Mouse (Mus musculus) stomach, postnatal 0 days (tissue): Measurements from ENCODE around the gene Dyrk3. TPM values are rescaled to one million over a fixed set of nuclear protein-coding genes. Genes with fewer than 3 reads are reported as not detected.

ENCODE experiments used
- ATAC-seq: fragments of 200-750 bp; cut with Nextera tagmentation; 2 replicates; pipeline ENCODE4 v1.8.0; 2017; ENCODE audit not compliant: low FRiP score, low TSS enrichment
- DNase-seq: peaks from one replicate; pipeline ENCODE4 v3.0.0-alpha.2; 2016; ENCODE audit warnings: low spot score
- H3K27ac ChIP-seq: fragments of 300-500 bp; sonication (generic); replicated peaks from 2 replicates; pipeline ENCODE4 v1.5.1; 2014; ENCODE audit warnings: mild to moderate bottlenecking, control low read depth
- H3K27me3 ChIP-seq: fragments of 300-500 bp; sonication (generic); 2 replicates; pipeline ENCODE4 v1.6.1; 2014; ENCODE audit warnings: low read length; ENCODE audit not compliant: control insufficient read depth, insufficient read depth
- H3K36me3 ChIP-seq: fragments of 300-500 bp; sonication (generic); 2 replicates; pipeline ENCODE4 v1.6.1; 2014; ENCODE audit warnings: low read length, mixed read lengths; ENCODE audit not compliant: control insufficient read depth, insufficient read depth
- H3K4me1 ChIP-seq: fragments of 300-500 bp; sonication (generic); replicated peaks from 2 replicates; pipeline ENCODE4 v1.6.1; 2014; ENCODE audit warnings: antibody characterized with exemption; ENCODE audit not compliant: control insufficient read depth, insufficient read depth
- H3K4me2 ChIP-seq: fragments of 300-500 bp; sonication (generic); replicated peaks from 2 replicates; pipeline ENCODE4 v1.6.1; 2014; ENCODE audit warnings: low read depth, mild to moderate bottlenecking, control low read depth, moderate library complexity
- H3K4me3 ChIP-seq: fragments of 300-500 bp; sonication (generic); 2 replicates; pipeline ENCODE4 v1.5.1; 2014; ENCODE audit warnings: low read depth, low read length, control low read depth
- H3K9ac ChIP-seq: fragments of 300-500 bp; sonication (generic); 2 replicates; pipeline ENCODE4 v1.6.1; 2014; ENCODE audit warnings: mild to moderate bottlenecking, low read length, control low read depth, mixed read lengths
- H3K9me3 ChIP-seq: fragments of 300-500 bp; sonication (generic); 2 replicates; pipeline ENCODE4 v1.6.1; 2016; ENCODE audit warnings: low read length; ENCODE audit not compliant: control insufficient read depth
- CTCF ChIP-seq: IDR thresholded peaks from 2 replicates; pipeline ENCODE4 v1.5.1; 2016; ENCODE audit warnings: antibody characterized with exemption, low read depth, mild to moderate bottlenecking, moderate library complexity
- EP300 ChIP-seq: optimal IDR thresholded peaks from 2 replicates; pipeline ENCODE3; 2016; ENCODE audit warnings: antibody characterized with exemption
- WGBS: fragments of 180-500 bp; shearing (Covaris S2); extraction: QIAGEN DNeasy Blood & Tissue Kit; methylation state at CpG from one replicate; pipeline ENCODE4 v1.1.7; 2014; 5-methylcytosine and 5-hydroxymethylcytosine counted together
- polyA plus RNA-seq: library from polyadenylated mRNA; unstranded; fragments of >200 nt; fragmentation: Nextera tagmentation; extraction: Ambion mirVana; gene quantifications from 2 replicates; pipeline ENCODE4 v1.2.1, GENCODE M21; 2015

The Dyrk3 gene
- polyA plus RNA-seq, 1 experiment from 2014 or later: 1.4 TPM

GRCm38 (mm10) chr1:131085957-131086739 lies 52.0 kb downstream of the Dyrk3 start:
- Histone ChIP-seq H3K27ac (no peak overlapping the region; the same call in 1 of the 2 replicates), H3K4me3 (no peak overlapping the region), H3K27me3 (no peaks in the 10 kb centered on the region), H3K36me3 (no peaks in the 10 kb centered on the region), H3K9me3 (no peaks in the 10 kb centered on the region), H3K4me1 (peaks cover 39% of the 10 kb centered on the region), H3K9ac (no peak overlapping the region), H3K4me2 (0 out of 2 replicates have a peak overlapping the region, but pooled peaks have one; percentile 8)
- TF ChIP-seq EP300 (no peak), CTCF (no peak)
- DNase-seq (no peak), ATAC-seq (no peak)
- WGBS: 39% methylated on average over 4 of the region's 4 CpGs

GRCm38 (mm10) chr1:131085272-131085671 lies 52.9 kb downstream of the Dyrk3 start:
- no peak overlapping the region for H3K27ac ChIP-seq

GRCm38 (mm10) chr1:131084289-131084688 lies 53.9 kb downstream of the Dyrk3 start:
- peak; percentile 74 for DNase-seq

More at GRCm38 (mm10) chr1:131085272-131085671, 52.9 kb downstream of the Dyrk3 start:
- peaks cover 34% of the 10 kb centered on the region for H3K4me1 ChIP-seq
- no peak overlapping the region for H3K4me2 ChIP-seq
- no peaks in the 10 kb centered on the region for H3K36me3 ChIP-seq
- H3K4me3 ChIP-seq: no peak overlapping the region
- ATAC-seq: no peak
- no peak for DNase-seq
- no peak overlapping the region for H3K9ac ChIP-seq
- no peaks in the 10 kb centered on the region for H3K27me3 ChIP-seq
- TF ChIP-seq CTCF (no peak), EP300 (no peak)
- 66% methylated on average over 3 of the region's 3 CpGs for WGBS
- no peaks in the 10 kb centered on the region for H3K9me3 ChIP-seq

GRCm38 (mm10) chr1:131083609-131084008 lies 54.5 kb downstream of the Dyrk3 start:
- Histone ChIP-seq H3K36me3 (no peaks in the 10 kb centered on the region), H3K9ac (no peak overlapping the region), H3K4me1 (peaks cover 32% of the 10 kb centered on the region), H3K27ac (0 out of 2 replicates have a peak overlapping the region, but pooled peaks have one; percentile 46), H3K4me2 (no peak overlapping the region), H3K27me3 (no peaks in the 10 kb centered on the region), H3K4me3 (no peak overlapping the region), H3K9me3 (no peaks in the 10 kb centered on the region)
- ATAC-seq (peak; percentile 45), DNase-seq (peak; percentile 56)
- TF ChIP-seq CTCF: no peak
- no peak for TF ChIP-seq EP300
- 14% methylated on average over 4 of the region's 4 CpGs for WGBS

More at GRCm38 (mm10) chr1:131084289-131084688, 53.9 kb downstream of the Dyrk3 start:
- WGBS: 28% methylated on average over 8 of the region's 8 CpGs
- Histone ChIP-seq H3K27me3 (no peaks in the 10 kb centered on the region), H3K9ac (no peak overlapping the region), H3K27ac (peak overlapping the region; percentile 3; the same call in 1 of the 2 replicates), H3K4me3 (no peak overlapping the region), H3K4me2 (0 out of 2 replicates have a peak overlapping the region, but pooled peaks have one; percentile 8), H3K36me3 (no peaks in the 10 kb centered on the region), H3K4me1 (peaks cover 30% of the 10 kb centered on the region), H3K9me3 (no peaks in the 10 kb centered on the region)
- ATAC-seq: peak; percentile 76
- TF ChIP-seq CTCF (no peak), EP300 (no peak)

GRCm38 (mm10) chr1:131083122-131083521 lies 55.0 kb downstream of the Dyrk3 start:
- H3K4me2 ChIP-seq: no peak overlapping the region
- H3K4me1 ChIP-seq: peaks cover 32% of the 10 kb centered on the region
- 32% methylated on average over 5 of the region's 5 CpGs for WGBS

GRCm38 (mm10) chr1:131080686-131081085 lies 57.5 kb downstream of the Dyrk3 start:
- H3K4me3 ChIP-seq: no peak overlapping the region
- peaks cover 25% of the 10 kb centered on the region for H3K4me1 ChIP-seq
- no peaks in the 10 kb centered on the region for H3K36me3 ChIP-seq
- H3K27me3 ChIP-seq: no peaks in the 10 kb centered on the region
- no peak overlapping the region for H3K27ac ChIP-seq
- no peak overlapping the region for H3K4me2 ChIP-seq
- 78% methylated on average over 1 of the region's 1 CpGs for WGBS
- DNase-seq (no peak), ATAC-seq (no peak)
- TF ChIP-seq CTCF: no peak
- TF ChIP-seq EP300: no peak
- H3K9ac ChIP-seq: no peak overlapping the region
- no peaks in the 10 kb centered on the region for H3K9me3 ChIP-seq

More at GRCm38 (mm10) chr1:131083122-131083521, 55.0 kb downstream of the Dyrk3 start:
- no peak for ATAC-seq
- no peak for DNase-seq
- Histone ChIP-seq H3K27ac (0 out of 2 replicates have a peak overlapping the region, but pooled peaks have one; percentile 46), H3K9me3 (no peaks in the 10 kb centered on the region), H3K4me3 (no peak overlapping the region), H3K27me3 (no peaks in the 10 kb centered on the region), H3K36me3 (no peaks in the 10 kb centered on the region), H3K9ac (no peak overlapping the region)
- no peak for TF ChIP-seq EP300
- no peak for TF ChIP-seq CTCF
